Mouse (Mus musculus) bone marrow, adult 2 months (tissue): ENCODE results near the gene Plau. TPM values are rescaled to one million over a fixed set of nuclear protein-coding genes. Genes with fewer than 3 reads are reported as not detected.
A peak's percentile ranks its signal among the peaks of the same experiment; 100 is the strongest.

Experiments
- H3K27ac ChIP-seq: fragments of 200-500 bp; 2 replicates; pipeline ENCODE4 v1.5.1; 2012; ENCODE audit warnings: low read depth, mild to moderate bottlenecking, control low read depth, inconsistent platforms, low read length; ENCODE audit not compliant: control insufficient read depth, poor library complexity, insufficient read depth
- H3K4me1 ChIP-seq: fragments of 200-500 bp; 2 replicates; pipeline ENCODE4 v1.6.1; 2011; ENCODE audit warnings: low read length; ENCODE audit not compliant: control insufficient read depth, insufficient read depth
- H3K4me3 ChIP-seq: fragments of 200-500 bp; replicated peaks from 2 replicates; pipeline ENCODE3; 2011; ENCODE audit warnings: mild to moderate bottlenecking, low read depth, low read length, control low read depth; ENCODE audit not compliant: control insufficient read depth
- CTCF ChIP-seq: fragments of 200-500 bp; IDR thresholded peaks from 2 replicates; pipeline ENCODE4 v1.5.1; 2011; ENCODE audit warnings: low read length, control low read depth; ENCODE audit not compliant: control insufficient read depth, insufficient read depth
- POLR2A ChIP-seq: fragments of 200-500 bp; IDR thresholded peaks from 2 replicates; pipeline ENCODE4 v1.6.1; 2011; ENCODE audit warnings: low read depth, mild to moderate bottlenecking, control low read depth, low read length, borderline replicate concordance; ENCODE audit not compliant: control insufficient read depth
- WGBS: fragments of 180-500 bp; shearing (Covaris S2); methylation state at CpG from one replicate; pipeline ENCODE4 v1.1.7; 2018; 5-methylcytosine and 5-hydroxymethylcytosine counted together
- polyA plus RNA-seq: library from polyadenylated mRNA; stranded (reverse); fragments of >200 nt; gene quantifications from 2 replicates; pipeline ENCODE4 v1.2.4, GENCODE M21; 2011; ENCODE audit warnings: low replicate concordance; ENCODE audit not compliant: missing spikeins, insufficient read depth, insufficient read length

The Plau gene
- polyA plus RNA-seq, 1 experiment = 6.9 TPM

GRCm38 (mm10) chr14:20811779-20812406, 24.6 kb upstream of the Plau start:
- Histone ChIP-seq H3K4me3 (no peak overlapping the region), H3K4me1 (peaks cover 1% of the 10 kb centered on the region; the same call in 1 of the 2 replicates), H3K27ac (no peak overlapping the region)
- TF ChIP-seq CTCF = no peak
- no peak for TF ChIP-seq POLR2A
- 46% methylated on average over 7 of the region's 7 CpGs for WGBS

DNA sequence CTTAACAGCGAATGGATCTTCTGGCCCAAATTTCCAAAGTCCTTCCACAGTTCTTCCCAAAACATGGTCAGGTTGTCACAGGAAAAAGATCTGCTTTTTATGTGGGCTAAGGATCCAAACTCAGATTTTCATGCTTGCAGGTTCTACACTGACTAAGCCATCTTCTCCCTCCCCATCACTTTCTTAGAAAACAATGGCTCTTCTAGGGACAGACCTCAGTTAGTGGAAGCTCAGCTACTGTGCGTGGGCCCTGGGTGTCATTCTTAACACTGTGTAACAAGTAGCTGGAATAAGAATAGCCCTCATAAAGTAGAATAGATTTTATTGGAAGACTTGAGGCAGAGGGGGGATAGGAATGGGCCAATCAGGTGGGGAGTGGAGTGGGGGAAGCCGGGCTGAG, 21.0 kb upstream of the Plau start:
- Histone ChIP-seq H3K4me3 (no peak overlapping the region), H3K4me1 (no peaks in the 10 kb centered on the region; the same call in 1 of the 2 replicates), H3K27ac (no peak overlapping the region)
- 81% methylated on average over 3 of the region's 3 CpGs for WGBS
- TF ChIP-seq POLR2A (no peak), CTCF (no peak)

GRCm38 (mm10) chr14:20824517-20824916, 11.9 kb upstream of the Plau start:
- no peak overlapping the region for H3K27ac ChIP-seq
- TF ChIP-seq POLR2A = no peak
- TF ChIP-seq CTCF = no peak

DNA sequence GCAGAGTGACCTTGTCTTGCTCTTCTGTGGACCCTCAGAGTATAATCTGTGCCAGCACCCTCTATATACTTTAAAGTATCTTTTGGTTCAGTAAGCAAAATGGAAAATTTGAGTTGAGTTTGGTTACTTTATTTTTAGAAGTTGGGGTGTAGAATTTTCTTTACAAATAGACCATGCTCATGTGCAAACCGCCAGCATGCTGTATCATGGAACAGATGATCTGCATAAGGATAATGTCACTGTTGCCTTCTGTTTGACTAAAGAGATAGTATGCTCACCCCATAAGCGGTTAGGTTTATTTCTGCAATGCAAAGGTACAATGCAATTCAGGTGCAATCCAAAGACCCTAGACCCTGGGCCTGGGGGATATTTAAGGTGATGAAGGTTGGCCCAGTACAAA, 10.9 kb upstream of the Plau start:
- Histone ChIP-seq H3K4me3 (no peak overlapping the region), H3K27ac (no peak overlapping the region), H3K4me1 (no peaks in the 10 kb centered on the region; the same call in 1 of the 2 replicates)
- TF ChIP-seq POLR2A = no peak
- no peak for TF ChIP-seq CTCF
- WGBS = 77% methylated on average over 2 of the region's 2 CpGs

More at GRCm38 (mm10) chr14:20824517-20824916, 11.9 kb upstream of the Plau start:
- H3K4me3 ChIP-seq = no peak overlapping the region
- WGBS = 61% methylated on average over 1 of the region's 1 CpGs
- H3K4me1 ChIP-seq = no peaks in the 10 kb centered on the region; the same call in 1 of the 2 replicates

GRCm38 (mm10) chr14:20827061-20827460, 9.4 kb upstream of the Plau start:
- H3K27ac ChIP-seq = no peak overlapping the region
- TF ChIP-seq CTCF (no peak), POLR2A (no peak)
- H3K4me1 ChIP-seq = no peaks in the 10 kb centered on the region; the same call in 1 of the 2 replicates
- H3K4me3 ChIP-seq = no peak overlapping the region
- WGBS = 81% methylated on average over 8 of the region's 8 CpGs

- Histone ChIP-seq H3K4me1 (no peaks in the 10 kb centered on the region; the same call in 1 of the 2 replicates), H3K4me3 (no peak overlapping the region), H3K27ac (no peak overlapping the region)
- WGBS = 71% methylated on average over 5 of the region's 5 CpGs
- no peak for TF ChIP-seq POLR2A
Observed at GRCm38 (mm10) chr14:20827491-20827890, 9.0 kb upstream of the Plau start.

DNA sequence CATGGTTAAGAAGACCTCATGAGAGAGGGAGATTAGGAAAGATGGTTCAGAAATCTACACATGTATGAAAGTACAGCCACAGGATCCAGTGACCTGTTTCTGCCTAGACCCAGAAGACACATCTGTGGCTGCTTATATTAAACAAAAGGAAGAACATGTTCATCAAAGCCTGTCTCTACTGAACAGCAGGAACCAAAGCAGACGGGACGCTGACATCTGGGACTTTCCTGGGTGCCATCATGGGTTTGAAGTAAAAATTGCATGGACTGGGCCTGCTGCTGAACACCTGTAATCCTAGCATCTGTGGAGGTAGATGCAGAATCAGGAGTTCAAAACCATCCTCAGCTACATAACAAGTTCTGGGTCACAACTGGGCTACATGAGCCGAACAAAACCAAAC, 7.9 kb upstream of the Plau start:
- 72% methylated on average over 3 of the region's 3 CpGs for WGBS
- Histone ChIP-seq H3K27ac (no peak overlapping the region), H3K4me3 (no peak overlapping the region), H3K4me1 (no peaks in the 10 kb centered on the region; the same call in 1 of the 2 replicates)
- TF ChIP-seq CTCF (no peak), POLR2A (no peak)

DNA sequence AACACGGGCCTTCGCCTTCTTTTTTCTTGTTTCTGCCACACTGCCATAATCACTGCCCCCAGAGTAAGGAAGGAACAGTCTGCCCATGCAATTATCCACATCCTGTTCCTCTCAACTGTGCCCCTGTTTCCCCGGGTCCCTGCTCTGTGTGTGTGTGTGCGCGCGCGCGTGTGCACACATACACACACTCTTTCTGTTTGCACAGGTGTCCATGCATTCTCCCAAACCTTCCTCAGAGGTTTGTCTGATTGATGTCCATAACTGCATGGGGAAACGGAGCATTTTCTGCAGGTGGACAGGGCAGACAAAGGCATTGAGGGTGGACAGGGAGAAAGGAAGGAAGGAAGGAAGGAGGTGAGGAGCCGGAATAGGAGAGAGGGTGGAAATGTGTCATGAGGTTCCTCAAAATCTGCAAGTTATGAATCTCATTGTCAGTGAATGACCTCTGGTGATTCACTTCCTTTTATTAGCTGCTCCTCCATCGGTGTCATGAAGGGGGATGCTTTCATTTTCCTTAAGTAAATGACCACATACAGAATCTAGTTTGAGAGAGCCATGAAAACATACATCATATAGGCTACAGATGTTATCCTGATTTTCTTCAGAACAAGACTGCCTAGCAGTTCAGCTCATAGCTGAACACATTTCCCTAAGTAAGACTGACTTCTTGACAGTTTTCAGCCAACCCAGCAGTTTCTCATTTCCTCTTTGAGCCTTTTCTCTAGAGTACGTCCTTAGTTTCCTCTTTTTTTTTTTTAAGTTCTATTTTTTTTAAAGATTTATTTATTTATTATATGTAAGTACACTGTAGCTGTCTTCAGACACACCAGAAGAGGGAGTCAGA, 6.7 kb upstream of the Plau start:
- H3K27ac ChIP-seq = peak overlapping the region; percentile 59
- peak overlapping the region; percentile 24 for H3K4me3 ChIP-seq
- TF ChIP-seq CTCF = no peak
- no peak for TF ChIP-seq POLR2A
- WGBS = 3% methylated on average over 12 of the region's 12 CpGs
- H3K4me1 ChIP-seq = no peaks in the 10 kb centered on the region; the same call in 1 of the 2 replicates
